Mouse (Mus musculus) neural tube, embryonic 13.5 days (tissue): ENCODE measurements around the gene Rcvrn. TPM values are rescaled to one million over a fixed set of nuclear protein-coding genes. Genes with fewer than 3 reads are reported as not detected.

Experiments used
- ATAC-seq: fragments of 200-750 bp; cut with Nextera tagmentation; 2 replicates; pipeline ENCODE4 v1.8.0; 2017; ENCODE audit warnings: low read depth, mild to moderate bottlenecking, moderate TSS enrichment, moderate library complexity
- H3K27ac ChIP-seq: fragments of 300-500 bp; sonication (generic); replicated peaks from 2 replicates; pipeline ENCODE4 v1.5.1; 2015; ENCODE audit warnings: moderate library complexity, mild to moderate bottlenecking, inconsistent platforms
- H3K27me3 ChIP-seq: fragments of 300-500 bp; sonication (generic); 2 replicates; pipeline ENCODE4 v1.6.1; 2015; ENCODE audit warnings: mild to moderate bottlenecking, inconsistent platforms
- H3K36me3 ChIP-seq: fragments of 300-500 bp; sonication (generic); 2 replicates; pipeline ENCODE4 v1.6.1; 2015; ENCODE audit warnings: mild to moderate bottlenecking, inconsistent platforms
- H3K4me1 ChIP-seq: fragments of 300-500 bp; sonication (generic); replicated peaks from 2 replicates; pipeline ENCODE4 v1.6.1; 2015; ENCODE audit warnings: inconsistent platforms
- H3K4me2 ChIP-seq: fragments of 300-500 bp; sonication (generic); 2 replicates; pipeline ENCODE4 v1.6.1; 2015; ENCODE audit warnings: inconsistent platforms, mild to moderate bottlenecking, moderate library complexity
- H3K4me3 ChIP-seq: fragments of 300-500 bp; sonication (generic); 2 replicates; pipeline ENCODE4 v1.5.1; 2015; ENCODE audit warnings: mild to moderate bottlenecking, inconsistent platforms
- H3K9ac ChIP-seq: fragments of 300-500 bp; sonication (generic); 2 replicates; pipeline ENCODE4 v1.6.1; 2015; ENCODE audit warnings: moderate library complexity, mild to moderate bottlenecking, inconsistent platforms
- H3K9me3 ChIP-seq: fragments of 300-500 bp; sonication (generic); 2 replicates; pipeline ENCODE4 v1.6.1; 2016; ENCODE audit warnings: inconsistent platforms
- WGBS: fragments of 180-500 bp; shearing (Covaris S2); methylation state at CpG from one replicate; pipeline ENCODE4 v1.1.7; 2015; 5-methylcytosine and 5-hydroxymethylcytosine counted together
- polyA plus RNA-seq: library from polyadenylated mRNA; unstranded; fragments of >200 nt; fragmentation: Nextera tagmentation; extraction: Ambion mirVana; gene quantifications from 2 replicates; pipeline ENCODE4 v1.2.1, GENCODE M21; 2015

Gene Rcvrn
- polyA plus RNA-seq, 1 experiment from 2014 or later, result not detected

DNA sequence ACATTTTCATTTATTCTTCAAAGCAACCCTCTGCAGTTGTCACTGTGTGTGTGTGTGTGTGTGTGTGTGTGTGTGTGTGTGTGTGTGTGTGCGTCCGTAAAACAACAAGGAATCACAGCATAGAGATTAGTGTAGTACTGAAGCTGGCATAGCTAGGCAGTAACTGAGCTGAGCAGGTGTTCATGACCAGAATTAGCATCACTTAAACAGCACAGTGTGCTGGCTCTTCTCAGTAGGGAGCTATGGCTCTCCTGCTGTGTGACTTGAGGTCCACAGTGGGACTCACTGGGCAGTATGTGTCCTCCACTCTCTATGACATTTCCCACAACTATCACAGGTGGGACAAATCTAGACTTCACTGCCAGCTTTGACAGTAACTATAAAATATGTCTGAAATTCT lies 35.9 kb downstream of the Rcvrn start:
- no peaks in the 10 kb centered on the region for H3K9me3 ChIP-seq
- no peak overlapping the region for H3K27ac ChIP-seq
- ATAC-seq, result no peak
- no peak overlapping the region for H3K9ac ChIP-seq
- H3K4me2 ChIP-seq, result no peak overlapping the region
- no peaks in the 10 kb centered on the region for H3K27me3 ChIP-seq
- H3K36me3 ChIP-seq, result no peaks in the 10 kb centered on the region
- H3K4me3 ChIP-seq, result no peak overlapping the region
- WGBS, result 100% methylated on average over 2 of the region's 2 CpGs
- H3K4me1 ChIP-seq, result no peaks in the 10 kb centered on the region

DNA sequence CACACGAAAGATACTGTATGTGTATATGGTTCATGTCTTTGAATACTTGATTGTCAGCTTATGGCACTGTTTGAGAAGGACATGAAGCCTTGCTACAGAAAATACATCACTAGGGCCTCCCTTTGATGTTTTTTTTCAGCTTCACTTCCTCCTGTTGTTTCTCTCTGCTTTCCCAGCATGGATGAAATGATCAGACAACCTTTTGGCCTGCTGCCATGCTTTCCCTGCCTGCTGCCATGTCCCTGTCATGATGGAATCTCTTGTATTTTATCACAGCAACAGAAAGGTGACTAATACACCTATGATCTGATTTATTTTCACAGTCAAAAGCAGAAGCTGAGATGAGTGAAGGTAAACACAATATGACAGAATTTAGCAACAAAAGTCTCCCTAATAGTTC lies 38.6 kb downstream of the Rcvrn start:
- Histone ChIP-seq H3K27me3 (no peaks in the 10 kb centered on the region), H3K36me3 (no peaks in the 10 kb centered on the region), H3K4me1 (no peaks in the 10 kb centered on the region), H3K4me2 (no peak overlapping the region), H3K4me3 (no peak overlapping the region), H3K9me3 (no peaks in the 10 kb centered on the region), H3K9ac (no peak overlapping the region), H3K27ac (no peak overlapping the region)
- no peak for ATAC-seq
- 78% methylated on average over 1 of the region's 1 CpGs for WGBS

DNA sequence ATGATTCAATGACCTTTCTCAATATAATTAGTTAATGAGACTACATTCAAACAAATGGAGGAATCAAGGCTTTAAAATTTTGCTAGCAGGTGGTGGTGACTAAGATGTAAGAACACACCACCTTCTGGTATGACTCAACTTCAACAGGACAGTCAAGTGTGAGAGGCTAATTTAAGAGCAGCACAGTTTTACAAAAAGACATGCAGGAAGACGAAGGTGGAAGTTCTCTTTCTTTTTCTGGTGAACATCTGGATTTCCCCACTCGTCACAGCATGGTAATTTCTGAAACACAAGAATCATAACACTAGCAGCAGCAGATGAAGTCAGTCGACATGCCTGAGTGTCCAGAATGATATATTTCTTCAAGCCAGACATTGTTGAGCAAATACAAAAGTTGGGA lies 39.5 kb downstream of the Rcvrn start:
- no peaks in the 10 kb centered on the region for H3K36me3 ChIP-seq
- no peak overlapping the region for H3K4me2 ChIP-seq
- H3K27me3 ChIP-seq, result no peaks in the 10 kb centered on the region
- no peaks in the 10 kb centered on the region for H3K9me3 ChIP-seq
- no peak overlapping the region for H3K9ac ChIP-seq
- no peak for ATAC-seq
- 75% methylated on average over 3 of the region's 3 CpGs for WGBS
- no peak overlapping the region for H3K4me3 ChIP-seq
- no peaks in the 10 kb centered on the region for H3K4me1 ChIP-seq
- no peak overlapping the region for H3K27ac ChIP-seq

DNA sequence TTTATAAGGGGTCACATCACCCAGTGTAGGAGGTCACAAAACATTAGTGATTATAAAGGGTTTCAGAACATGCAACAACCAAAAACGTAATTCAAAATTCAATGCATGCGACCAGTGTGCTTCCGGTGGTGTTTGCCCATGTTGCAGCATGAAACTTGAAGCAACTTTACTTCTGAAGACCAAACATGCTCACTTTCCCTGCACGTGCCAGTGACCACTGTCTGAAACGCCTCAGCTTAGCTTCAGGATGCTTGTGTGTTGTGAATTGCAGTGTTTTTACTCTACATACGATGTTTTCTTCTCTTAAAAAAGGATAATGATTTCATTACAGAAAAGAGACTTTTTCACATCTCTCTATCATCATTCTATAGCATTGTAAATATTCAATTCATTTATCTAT lies 43.2 kb downstream of the Rcvrn start:
- WGBS, result 86% methylated on average over 6 of the region's 6 CpGs
- H3K4me2 ChIP-seq, result no peak overlapping the region
- H3K9ac ChIP-seq, result no peak overlapping the region
- no peaks in the 10 kb centered on the region for H3K36me3 ChIP-seq
- no peaks in the 10 kb centered on the region for H3K27me3 ChIP-seq
- ATAC-seq, result no peak
- no peaks in the 10 kb centered on the region for H3K9me3 ChIP-seq
- H3K27ac ChIP-seq, result no peak overlapping the region
- H3K4me1 ChIP-seq, result no peaks in the 10 kb centered on the region
- H3K4me3 ChIP-seq, result no peak overlapping the region

DNA sequence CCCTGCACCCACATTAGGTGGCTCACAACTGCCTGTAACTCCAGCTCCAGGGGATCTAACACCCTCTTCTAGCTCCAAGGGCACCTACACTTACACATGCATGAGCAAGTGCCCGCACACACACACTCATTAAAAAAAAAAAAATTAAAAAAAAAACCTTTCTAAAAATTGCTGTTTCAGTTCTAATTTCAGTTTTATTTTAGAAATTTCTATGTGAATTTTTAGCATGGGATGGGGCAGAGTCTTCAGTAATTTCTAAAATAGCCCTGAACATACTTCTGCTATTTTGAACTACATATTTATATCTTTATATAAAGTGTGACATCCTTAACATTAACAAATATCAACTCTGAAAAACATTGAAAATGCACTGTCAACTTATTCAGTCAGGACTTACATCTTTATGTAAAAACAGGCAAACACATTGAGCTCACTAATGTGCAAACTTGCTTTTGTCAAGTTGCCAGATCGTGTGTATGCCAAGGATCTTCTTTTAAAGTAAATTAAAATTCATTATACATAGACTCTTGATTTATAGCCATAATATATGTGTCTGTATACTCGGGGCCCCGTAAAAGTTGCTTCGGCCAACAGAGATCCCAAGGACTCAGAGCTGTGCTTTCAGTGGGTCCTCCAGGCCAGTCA lies 43.8 kb downstream of the Rcvrn start:
- no peaks in the 10 kb centered on the region for H3K9me3 ChIP-seq
- no peak overlapping the region for H3K4me3 ChIP-seq
- WGBS, result 80% methylated on average over 5 of the region's 5 CpGs
- no peaks in the 10 kb centered on the region for H3K36me3 ChIP-seq
- no peak for ATAC-seq
- no peaks in the 10 kb centered on the region for H3K27me3 ChIP-seq
- H3K27ac ChIP-seq, result no peak overlapping the region
- H3K4me1 ChIP-seq, result no peaks in the 10 kb centered on the region
- no peak overlapping the region for H3K4me2 ChIP-seq
- no peak overlapping the region for H3K9ac ChIP-seq

GRCm38 (mm10) chr11:67741569-67741968 lies 46.4 kb downstream of the Rcvrn start:
- H3K36me3 ChIP-seq, result no peaks in the 10 kb centered on the region
- no peak overlapping the region for H3K4me2 ChIP-seq
- no peaks in the 10 kb centered on the region for H3K27me3 ChIP-seq
- no peak overlapping the region for H3K27ac ChIP-seq
- H3K4me1 ChIP-seq, result no peaks in the 10 kb centered on the region
- H3K9ac ChIP-seq, result no peak overlapping the region
- no peak overlapping the region for H3K4me3 ChIP-seq
- no peaks in the 10 kb centered on the region for H3K9me3 ChIP-seq
- no peak for ATAC-seq

Other genes with a start within 250 kb of the Rcvrn start
- gene Gas7, start 239.9 kb upstream of the Rcvrn start, polyA plus RNA-seq, result 11.0 and 12.8 TPM in 2 replicates
- 0.15 TPM in 1 of 2 replicates, not detected in the other for gene Glp2r, start 75.8 kb downstream of the Rcvrn start, polyA plus RNA-seq
- gene Gsg1l2, start 79.3 kb downstream of the Rcvrn start, polyA plus RNA-seq, result not detected in 2 replicates
- not detected in 2 replicates for gene Dhrs7c, start 102.9 kb downstream of the Rcvrn start, polyA plus RNA-seq
- 0.18 and 0.35 TPM in 2 replicates for gene Usp43, start 226.8 kb downstream of the Rcvrn start, polyA plus RNA-seq